Mouse (Mus musculus): ENCODE data around the gene Fam3b. TPM values are rescaled to one million over a fixed set of nuclear protein-coding genes. Genes with fewer than 3 reads are reported as not detected.

The Fam3b gene
- total RNA-seq, 2 experiments from 2014 or later = not detected

DNA sequence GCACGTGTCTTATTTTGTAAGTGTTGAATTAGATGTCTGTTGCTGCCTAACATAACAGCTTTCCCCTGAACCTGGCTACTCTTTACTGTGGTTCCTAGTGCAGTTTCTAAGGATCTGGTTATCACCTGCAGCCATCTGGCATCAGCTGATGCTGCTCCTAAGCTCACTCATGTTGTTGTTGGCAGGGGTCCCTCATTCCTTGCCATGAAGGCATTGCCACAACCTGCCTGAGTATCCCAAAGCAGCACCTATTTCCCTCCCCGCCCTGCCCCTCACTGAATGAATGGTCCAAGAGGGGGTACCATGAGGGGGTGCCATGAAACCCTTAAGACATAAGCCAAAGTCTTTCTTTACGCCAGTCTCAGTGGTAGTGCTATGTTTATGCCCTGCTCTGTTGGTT lies 86.6 kb downstream of the Fam3b start:
- ATAC-seq (replicated peaks; ENCODE audit: poor library complexity, severe bottlenecking) = no peak

DNA sequence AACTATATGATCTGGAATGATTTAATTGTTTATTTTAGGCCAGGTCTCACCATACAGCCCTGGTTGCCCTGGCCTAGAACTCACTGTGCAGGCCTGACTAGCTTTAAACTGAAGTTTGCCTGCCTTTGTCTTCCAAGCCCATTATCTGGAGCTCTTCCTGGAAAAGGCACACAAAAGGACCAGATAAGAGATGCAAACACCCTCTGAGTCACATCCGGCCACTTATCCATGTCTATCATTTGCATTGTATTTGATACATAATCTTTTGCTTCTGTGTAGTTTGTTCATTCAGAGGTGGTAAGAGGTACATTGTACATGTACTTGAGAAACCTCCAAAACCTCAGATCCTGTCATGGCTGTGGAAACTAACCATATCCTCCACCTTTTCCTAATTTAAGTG lies 91.0 kb downstream of the Fam3b start:
- no peak for ATAC-seq (replicated peaks; ENCODE audit: poor library complexity, severe bottlenecking)

DNA sequence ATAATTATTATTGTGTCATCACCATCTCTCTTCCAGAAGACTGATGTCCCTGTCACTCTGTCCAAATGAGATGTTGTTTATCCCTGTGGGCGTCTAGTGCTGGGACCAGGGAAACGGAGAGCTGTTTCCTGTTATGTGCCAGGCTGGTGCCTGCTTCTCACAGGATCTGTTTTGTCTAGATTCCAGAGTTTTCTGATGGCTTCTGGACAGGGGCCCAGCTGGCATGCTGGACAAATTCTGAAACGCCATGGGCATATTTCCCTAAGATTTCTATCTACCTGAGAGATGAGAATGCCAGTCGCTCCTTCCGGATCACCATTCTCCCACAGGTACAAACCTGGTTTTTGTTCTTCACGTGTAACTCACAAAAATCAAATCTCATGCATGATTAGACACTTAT lies 92.9 kb downstream of the Fam3b start:
- no peak for ATAC-seq (replicated peaks; ENCODE audit: poor library complexity, severe bottlenecking)

Other genes starting within 250 kb of the Fam3b start
- not detected in 2 replicates for gene Bace2, start 158.1 kb downstream of the Fam3b start, total RNA-seq (2014; fragmentation: Nextera tagmentation)
- not detected in 2 replicates for gene Bace2, start 158.1 kb downstream of the Fam3b start, total RNA-seq (2017)
- 0.73 and 6.5 TPM in 2 replicates for gene Mx1, start 51.9 kb downstream of the Fam3b start, total RNA-seq (2014; fragmentation: Nextera tagmentation)
- gene Mx1, start 51.9 kb downstream of the Fam3b start, total RNA-seq (2017) = 1.3 and 2.2 TPM in 2 replicates
- gene Tmprss2, start 96.4 kb upstream of the Fam3b start, total RNA-seq (2014; fragmentation: Nextera tagmentation) = not detected in 2 replicates
- not detected in 2 replicates for gene Tmprss2, start 96.4 kb upstream of the Fam3b start, total RNA-seq (2017)
- not detected in 2 replicates for gene Ripk4, start 249.0 kb upstream of the Fam3b start, total RNA-seq (2014; fragmentation: Nextera tagmentation)
- gene Ripk4, start 249.0 kb upstream of the Fam3b start, total RNA-seq (2017) = not detected in 2 replicates

Measured in granulocyte monocyte progenitor cell, adult 5-6 weeks (primary cell).